Mouse (Mus musculus) adrenal gland (tissue): ENCODE measurements around the gene Gm17631.
"Not testable (repeated sequence)": the region's sequence is repeated elsewhere in the genome, so short reads cannot be mapped to it uniquely, and the experiment has no call there.

Experiments used
- intact Hi-C: fragments of 180-260 bp; cut with DNase I; formaldehyde crosslinking; loops from one replicate; pipeline ENCODE4 v1.15.1; 2025
- long read RNA-seq, 2 experiments: library from polyadenylated mRNA; unstranded; transcript quantifications; one replicate each; pipeline ENCODE4 v2.0.0; 2020; ENCODE audit warnings: borderline replicate concordance in 1 of 2; ENCODE audit not compliant: insufficient replicate concordance in 1 of 2

Gm17631 gene
- long read RNA-seq, experiment 1: 0 reads
- long read RNA-seq, experiment 2: 0 reads

GRCm38 (mm10) chr6:129862349-129862748 is at the start of gene Gm17631:
Gene Gm17631, plus strand, starts transcription at chr6:129862649.
- intact Hi-C loops: not testable (repeated sequence)

GRCm38 (mm10) chr6:129817731-129818130 is 44.7 kb upstream of the Gm17631 start:
- intact Hi-C loops: no loop called here

GRCm38 (mm10) chr6:129824004-129824403 is 38.4 kb upstream of the Gm17631 start:
- intact Hi-C loops: loop anchor here (5.0 to 10.0 kb wide), 3 partner anchors 37 to 1531 kb away; partner anchors contain the start of gene Styk1

GRCm38 (mm10) chr6:129825559-129825958 is 36.9 kb upstream of the Gm17631 start:
- intact Hi-C loops: loop anchor here (10.0 kb wide), 2 partner anchors 241 to 1529 kb away; partner anchors contain the start of gene Styk1

GRCm38 (mm10) chr6:129876549-129876948 is 14.1 kb downstream of the Gm17631 start, which contains the start of gene Klra17:
Gene Klra17, minus strand, starts transcription at chr6:129876672.
- intact Hi-C loops: no loop called here

GRCm38 (mm10) chr6:129882525-129882924 is 20.1 kb downstream of the Gm17631 start:
- intact Hi-C loops: no loop called here
